Mouse (Mus musculus) CH12.LX (cell line): ENCODE results near the gene Sec14l5. TPM values are rescaled to one million over a fixed set of nuclear protein-coding genes. Genes with fewer than 3 reads are reported as not detected.

Experiments used
- DNase-seq: peaks from one replicate; pipeline ENCODE4 v3.0.0-alpha.2; 2013; ENCODE audit errors: extremely low read depth
- H3K27ac ChIP-seq: 2 replicates; pipeline ENCODE4 v1.5.1; 2012; ENCODE audit warnings: low read depth, mild to moderate bottlenecking, control low read depth, moderate library complexity; ENCODE audit not compliant: insufficient read depth
- H3K27me3 ChIP-seq: replicated peaks from 2 replicates; pipeline ENCODE3; 2012; ENCODE audit warnings: inconsistent platforms
- H3K36me3 ChIP-seq, 2 experiments: replicated peaks in 1 of 2; 2 replicates each; pipeline versions ENCODE3 to v1.6.1; 2012; ENCODE audit warnings: inconsistent platforms in 1 of 2, low read length in 1 of 2, mild to moderate bottlenecking in 1 of 2, mixed read lengths in 1 of 2, moderate library complexity in 1 of 2; ENCODE audit not compliant: control insufficient read depth in 1 of 2, insufficient read depth in 1 of 2
- H3K4me1 ChIP-seq, 2 experiments: 2 replicates each; pipeline ENCODE4 v1.6.1; 2012; ENCODE audit warnings: inconsistent platforms in 1 of 2, moderate library complexity in 1 of 2; ENCODE audit not compliant: insufficient read depth in 2 of 2, control insufficient read depth in 1 of 2
- H3K4me2 ChIP-seq: 2 replicates; pipeline ENCODE4 v1.6.1; 2012; ENCODE audit warnings: low read depth, mild to moderate bottlenecking, control low read depth; ENCODE audit not compliant: poor library complexity, insufficient read depth, severe bottlenecking
- H3K4me3 ChIP-seq, 3 experiments: fragments of 150-350 bp in 1 of 3; sonication (generic) in 1 of 3; replicated peaks in 1 of 3; 2 replicates each; pipeline versions ENCODE3 to v1.5.1; 2011 to 2012; ENCODE audit warnings: low read depth in 2 of 3, low read length in 2 of 3, mild to moderate bottlenecking in 2 of 3, moderate library complexity in 2 of 3, control low read depth in 1 of 3, improper control_type of control experiment in 1 of 3, inconsistent platforms in 1 of 3, mixed read lengths in 1 of 3; ENCODE audit not compliant: poor library complexity in 1 of 3
- H3K79me2 ChIP-seq: replicated peaks from 2 replicates; pipeline ENCODE4 v1.6.1; 2012; ENCODE audit warnings: mild to moderate bottlenecking, moderate library complexity; ENCODE audit not compliant: control insufficient read depth, poor library complexity, insufficient read depth, severe bottlenecking; ENCODE audit errors: extremely low read depth
- H3K9ac ChIP-seq: 2 replicates; pipeline ENCODE4 v1.6.1; 2012; ENCODE audit warnings: low read depth, mild to moderate bottlenecking, control low read depth, moderate library complexity; ENCODE audit not compliant: insufficient read depth
- H3K9me3 ChIP-seq: replicated peaks from 2 replicates; pipeline ENCODE3; 2012; ENCODE audit warnings: low read length, inconsistent platforms, mixed read lengths
- BHLHE40 ChIP-seq: IDR thresholded peaks from 2 replicates; pipeline ENCODE4 v1.6.1; 2011; ENCODE audit warnings: mild to moderate bottlenecking, low read depth, low read length, improper control_type of control experiment
- CHD1 ChIP-seq: IDR thresholded peaks from 2 replicates; pipeline ENCODE4 v1.6.1; 2012; ENCODE audit warnings: low read depth, low read length, improper control_type of control experiment, inconsistent platforms
- CTCF ChIP-seq, 2 experiments: IDR thresholded peaks in 1 of 2; conservative IDR thresholded peaks in 1 of 2; 2 replicates each; pipeline ENCODE4 v1.5.1; 2011 to 2012; ENCODE audit warnings: low read depth in 2 of 2, low read length in 2 of 2, improper control_type of control experiment in 1 of 2, inconsistent platforms in 1 of 2, mild to moderate bottlenecking in 1 of 2, moderate library complexity in 1 of 2
- E2F4 ChIP-seq: IDR thresholded peaks from 2 replicates; pipeline ENCODE4 v1.6.1; 2011; ENCODE audit warnings: low read depth, low read length, improper control_type of control experiment; ENCODE audit not compliant: insufficient replicate concordance
- ELF1 ChIP-seq: IDR thresholded peaks from 2 replicates; pipeline ENCODE4 v1.6.1; 2014; ENCODE audit warnings: low read depth, mild to moderate bottlenecking, inconsistent platforms, low read length, improper control_type of control experiment
- EP300 ChIP-seq: IDR thresholded peaks from 2 replicates; pipeline ENCODE4 v1.6.1; 2011; ENCODE audit warnings: low read length, improper control_type of control experiment
- IRF4 ChIP-seq: IDR thresholded peaks from 2 replicates; pipeline ENCODE4 v1.6.1; 2014; ENCODE audit warnings: low read depth, mild to moderate bottlenecking, inconsistent platforms, low read length, improper control_type of control experiment
- KAT2A ChIP-seq: IDR thresholded peaks from 2 replicates; pipeline ENCODE4 v1.6.1; 2012; ENCODE audit warnings: low read length, improper control_type of control experiment, inconsistent platforms; ENCODE audit not compliant: insufficient replicate concordance
- MAX ChIP-seq: IDR thresholded peaks from 2 replicates; pipeline ENCODE4 v1.6.1; 2011; ENCODE audit warnings: low read length, improper control_type of control experiment
- MEF2A ChIP-seq: IDR thresholded peaks from 2 replicates; pipeline ENCODE4 v1.6.1; 2014; ENCODE audit warnings: low read depth, mild to moderate bottlenecking, inconsistent platforms, low read length, improper control_type of control experiment, borderline replicate concordance
- MXI1 ChIP-seq: IDR thresholded peaks from 2 replicates; pipeline ENCODE4 v1.6.1; 2011; ENCODE audit warnings: mild to moderate bottlenecking, low read depth, low read length, improper control_type of control experiment
- MYC ChIP-seq: IDR thresholded peaks from 2 replicates; pipeline ENCODE4 v1.6.1; 2011; ENCODE audit warnings: low read depth, mild to moderate bottlenecking, improper control_type of control experiment, low read length
- NELFE ChIP-seq: IDR thresholded peaks from 2 replicates; pipeline ENCODE4 v1.6.1; 2011; ENCODE audit warnings: low read depth, low read length, improper control_type of control experiment
- PAX5 ChIP-seq: IDR thresholded peaks from 2 replicates; pipeline ENCODE4 v1.6.1; 2012; ENCODE audit warnings: low read length, inconsistent platforms, mixed read lengths
- POLR2A ChIP-seq: IDR thresholded peaks from 2 replicates; pipeline ENCODE4 v1.6.1; 2011; ENCODE audit warnings: low read depth, mild to moderate bottlenecking, improper control_type of control experiment, low read length
- RAD21 ChIP-seq: IDR thresholded peaks from 2 replicates; pipeline ENCODE4 v1.6.1; 2011; ENCODE audit warnings: low read depth, mild to moderate bottlenecking, low read length, improper control_type of control experiment, moderate library complexity
- RCOR1 ChIP-seq: conservative IDR thresholded peaks from 2 replicates; pipeline ENCODE4 v1.6.1; 2012; ENCODE audit warnings: low read depth, mild to moderate bottlenecking, inconsistent platforms, low read length, improper control_type of control experiment
- TCF12 ChIP-seq: IDR thresholded peaks from 2 replicates; pipeline ENCODE4 v1.6.1; 2014; ENCODE audit warnings: low read depth, mild to moderate bottlenecking, inconsistent platforms, low read length, improper control_type of control experiment
- UBTF ChIP-seq: IDR thresholded peaks from 2 replicates; pipeline ENCODE4 v1.6.1; 2012; ENCODE audit warnings: low read depth, mild to moderate bottlenecking, inconsistent platforms, low read length, improper control_type of control experiment, moderate library complexity
- USF1 ChIP-seq: IDR thresholded peaks from 2 replicates; pipeline ENCODE4 v1.6.1; 2014; ENCODE audit warnings: low read depth, mild to moderate bottlenecking, inconsistent platforms, low read length, improper control_type of control experiment
- ZC3H11A ChIP-seq: IDR thresholded peaks from 2 replicates; pipeline ENCODE4 v1.6.1; 2012; ENCODE audit warnings: low read depth, mild to moderate bottlenecking, inconsistent platforms, low read length, improper control_type of control experiment
- ZNF384 ChIP-seq: IDR thresholded peaks from 2 replicates; pipeline ENCODE4 v1.6.1; 2012; ENCODE audit warnings: low read depth, low read length, improper control_type of control experiment, inconsistent platforms
- dilution Hi-C: fragments of 300-500 bp; cut with MboI; formaldehyde crosslinking; loops from 2 replicates; pipeline ENCODE4 v1.14.3; 2020; ENCODE audit warnings: low sequenced_read_pairs; ENCODE audit not compliant: extremely low pct_unique_long_range_greater_than_20kb, extremely low pct_ligation_motif_present
- in situ Hi-C: fragments of 300-500 bp; cut with MboI; formaldehyde crosslinking; loops from 3 replicates; pipeline ENCODE4 v1.14.3; 2019; ENCODE audit warnings: low sequenced_read_pairs, low pct_ligation_motif_present, low pct_unique_long_range_greater_than_20kb, mixed read lengths
- polyA plus RNA-seq: library from polyadenylated mRNA; unstranded; fragments of >175 nt; gene quantifications from 2 replicates; pipeline ENCODE4 v1.2.1, GENCODE M21; 2012; ENCODE audit warnings: low read depth; ENCODE audit not compliant: insufficient read length
- total RNA-seq, 2 experiments: library from RNA; depleted of rRNA; stranded (reverse); fragments of 300-350 nt in 1 of 2; fragments of >200 nt in 1 of 2; gene quantifications; 2 replicates each; pipeline ENCODE4 v1.2.3; 2012 to 2014

The Sec14l5 gene
- total and polyA plus RNA-seq, 3 experiments = 0.13 TPM; not detected in 2

DNA sequence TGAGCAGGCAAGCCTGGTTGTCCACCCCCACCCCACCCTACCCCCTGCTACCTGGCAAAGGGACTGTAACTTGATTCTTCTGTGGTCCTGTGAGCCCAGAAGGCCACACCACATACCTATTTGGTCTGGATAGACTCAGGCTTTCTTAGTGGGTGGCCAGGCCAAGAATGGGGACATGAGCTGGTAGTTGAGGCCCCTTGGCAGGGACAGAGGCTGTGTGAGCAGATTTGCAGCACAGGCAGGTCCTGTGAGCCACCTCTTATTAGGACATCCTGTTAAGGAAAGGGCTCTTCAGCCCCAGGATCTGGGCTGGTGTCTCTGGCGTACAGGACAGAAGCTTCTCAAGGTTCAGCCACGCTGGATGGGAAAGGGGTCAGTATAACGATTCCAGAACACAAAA lies 10.2 kb downstream of the Sec14l5 start:
- no peak for DNase-seq
- Histone ChIP-seq H3K4me1 (no peaks in the 10 kb centered on the region), H3K27me3 (peaks cover 86% of the 10 kb centered on the region), H3K36me3 (no peaks in the 10 kb centered on the region), H3K9ac (no peak overlapping the region), H3K9me3 (no peaks in the 10 kb centered on the region), H3K79me2 (no peaks in the 10 kb centered on the region), H3K4me2 (no peak overlapping the region), H3K4me3 (no peak overlapping the region), H3K27ac (no peak overlapping the region)
- dilution Hi-C loops (no loop called here), in situ Hi-C loops (no loop called here)
- TF ChIP-seq RAD21 = no peak
- no peak for TF ChIP-seq RCOR1
- no peak for TF ChIP-seq NELFE
- TF ChIP-seq E2F4 = no peak
- no peak for TF ChIP-seq ELF1
- no peak for TF ChIP-seq CHD1
- TF ChIP-seq TCF12 = no peak
- TF ChIP-seq MYC = no peak
- no peak for TF ChIP-seq ZC3H11A
- no peak for TF ChIP-seq POLR2A
- no peak for TF ChIP-seq PAX5
- TF ChIP-seq EP300 = no peak
- no peak for TF ChIP-seq UBTF
- no peak for TF ChIP-seq MXI1
- TF ChIP-seq, all 38 proteins: peak for 0

- H3K27me3 ChIP-seq = peaks cover 73% of the 10 kb centered on the region
- DNase-seq = no peak
- H3K79me2 ChIP-seq = no peaks in the 10 kb centered on the region
- TF ChIP-seq USF1 (no peak), CTCF (conservative IDR thresholded peaks at IDR 0.05 in 1 of 2, IDR thresholded peaks at IDR 0.05 in 1 of 2; ENCODE audit: low read depth in 2 of 2, low read length in 2 of 2) (no peak)
- H3K9ac ChIP-seq = no peak overlapping the region
- no peak overlapping the region for H3K4me2 ChIP-seq
- H3K4me3 ChIP-seq = no peak overlapping the region
- H3K9me3 ChIP-seq = no peaks in the 10 kb centered on the region
- in situ Hi-C loops (no loop called here), dilution Hi-C loops (no loop called here)
- H3K36me3 ChIP-seq = no peaks in the 10 kb centered on the region
- H3K27ac ChIP-seq = no peak overlapping the region
- peaks cover 3 to 5% of the 10 kb centered on the region in 2 experiments; a peak in 3 of 4 replicates for H3K4me1 ChIP-seq
Observed at GRCm38 (mm10) chr16:5159248-5159647, 12.3 kb downstream of the Sec14l5 start.

- peak overlapping the region in 2 of 3 experiments; percentile 3 to 31 for H3K4me3 ChIP-seq
- dilution Hi-C loops = no loop called here
Observed at GRCm38 (mm10) chr16:5164327-5164726, 17.4 kb downstream of the Sec14l5 start.

More at GRCm38 (mm10) chr16:5164327-5164726, 17.4 kb downstream of the Sec14l5 start:
- TF ChIP-seq MAX (0 out of 2 replicates have a peak, but pooled peaks have one; percentile 12), MXI1 (no peak), IRF4 (peak; percentile 65; the same call in 1 of the 2 replicates), ZNF384 (peak; percentile 40; the same call in 1 of the 2 replicates), KAT2A (no peak), BHLHE40 (peak; percentile 98), MEF2A (peak; percentile 91)
- no peaks in the 10 kb centered on the region for H3K36me3 ChIP-seq
- peaks cover 5 to 19% of the 10 kb centered on the region in 2 experiments; a peak in 3 of 4 replicates for H3K4me1 ChIP-seq
- H3K9me3 ChIP-seq = no peaks in the 10 kb centered on the region
- peak overlapping the region; percentile 25; the same call in 1 of the 2 replicates for H3K9ac ChIP-seq
- H3K27ac ChIP-seq = no peak overlapping the region
- peaks cover 28% of the 10 kb centered on the region for H3K27me3 ChIP-seq
- no peaks in the 10 kb centered on the region for H3K79me2 ChIP-seq
- peak overlapping the region; percentile 72 for H3K4me2 ChIP-seq
- DNase-seq = peak; percentile 45
- in situ Hi-C loops = no loop called here
